Mouse (Mus musculus): Measurements from ENCODE around the gene Prcd.
A peak's percentile ranks its signal among the peaks of the same experiment; 100 is the strongest.
"Not testable (repeated sequence)": the region's sequence is repeated elsewhere in the genome, so short reads cannot be mapped to it uniquely, and the experiment has no call there.

The Prcd gene

DNA sequence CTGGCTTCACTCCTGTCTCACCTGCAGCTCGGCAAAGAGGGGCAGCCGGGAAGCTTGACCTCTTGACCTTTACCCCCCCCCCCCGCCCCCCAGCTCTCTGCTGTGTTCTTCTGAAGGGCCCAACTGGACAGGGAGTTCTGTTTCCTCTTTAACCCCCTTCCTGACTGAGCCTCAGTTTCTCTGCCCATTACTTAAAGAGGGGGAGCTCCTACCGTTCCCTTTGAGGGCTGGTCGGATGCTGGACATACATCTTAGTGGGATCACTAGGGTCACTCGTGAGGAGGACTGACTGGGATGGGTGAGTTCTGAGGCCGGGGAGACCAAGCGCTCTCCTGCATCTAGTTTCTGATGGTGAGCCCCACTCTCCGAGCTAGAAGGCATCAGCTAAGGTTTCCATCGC lies at the start of gene Prcd:
Gene Prcd, plus strand, starts transcription at position 301 of the 400 bp plus-strand sequence.
- no peak for DNase-seq

DNA sequence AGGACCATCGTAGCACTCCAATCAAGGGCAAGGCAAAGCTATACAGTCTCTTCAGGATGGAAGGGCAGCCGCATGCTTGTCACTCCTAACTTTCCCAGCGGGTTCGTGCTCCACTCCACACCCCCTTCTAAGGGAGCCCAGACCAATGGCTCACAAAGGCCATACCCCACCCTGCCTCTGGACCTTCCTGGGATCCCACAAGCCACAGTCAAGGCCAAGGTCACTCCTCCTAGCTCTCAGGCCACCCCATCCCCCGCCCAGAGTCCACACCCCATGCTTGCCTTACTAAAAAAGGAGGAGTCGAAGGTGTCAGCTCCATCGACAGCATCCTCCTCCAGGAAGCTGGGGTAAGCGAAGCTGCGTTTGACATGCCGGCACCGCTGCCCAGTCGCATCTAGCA lies 49.2 kb upstream of the Prcd start:
- DNase-seq: no peak

DNA sequence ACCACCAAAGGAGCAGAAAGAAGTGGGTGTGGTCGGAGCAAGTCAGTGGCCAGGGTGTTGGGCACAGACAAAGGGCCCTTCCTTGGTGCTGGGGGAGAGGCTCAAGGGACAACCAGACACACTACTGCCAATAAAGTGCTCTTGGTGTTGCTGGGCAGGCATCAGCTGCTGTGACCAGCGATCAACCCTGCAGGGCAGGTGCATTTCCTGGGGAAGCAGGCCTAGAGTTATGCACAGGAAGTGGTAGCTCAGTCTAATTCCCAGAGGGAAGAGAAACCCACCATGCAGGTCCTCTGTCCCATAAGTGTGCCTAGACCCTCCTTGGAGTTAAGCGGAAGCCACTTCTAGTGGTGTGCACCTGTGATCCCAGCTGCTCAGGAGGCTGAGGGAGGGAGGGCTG lies 45.6 kb upstream of the Prcd start:
- peak in 1 of 2 experiments; percentile 24 for DNase-seq

DNA sequence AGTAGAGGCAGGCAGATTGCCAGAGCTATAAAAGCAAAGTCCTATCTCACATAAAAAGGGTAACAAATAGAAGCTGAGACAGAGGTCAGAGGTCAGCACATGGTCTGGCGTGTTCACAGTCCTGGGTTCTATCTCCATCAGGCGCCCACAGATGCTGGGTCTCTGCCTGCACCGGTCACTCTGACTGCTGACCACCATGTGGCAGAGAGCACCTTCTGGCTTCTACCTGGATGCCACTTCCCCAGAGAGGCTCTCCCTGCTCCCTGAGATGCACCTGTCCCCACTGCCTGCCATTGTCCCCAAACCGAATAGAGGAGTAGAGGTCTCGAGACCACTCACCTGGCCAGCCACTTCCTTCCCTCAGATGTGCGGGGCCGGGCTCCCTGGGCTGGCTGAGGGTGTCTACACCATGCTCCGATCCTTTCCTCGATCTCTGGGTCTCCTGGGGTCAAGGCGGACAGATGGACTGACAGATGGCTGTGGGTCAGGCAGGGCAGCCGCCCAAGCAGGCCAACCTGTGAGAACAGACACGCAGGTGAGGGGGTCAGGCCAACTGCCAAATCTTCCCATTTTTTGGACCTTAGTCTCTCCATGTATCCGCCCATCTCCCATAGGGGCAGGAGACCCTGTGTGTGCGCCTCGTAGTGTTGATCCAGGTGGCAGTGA lies 43.2 kb upstream of the Prcd start:
- no peak for DNase-seq

DNA sequence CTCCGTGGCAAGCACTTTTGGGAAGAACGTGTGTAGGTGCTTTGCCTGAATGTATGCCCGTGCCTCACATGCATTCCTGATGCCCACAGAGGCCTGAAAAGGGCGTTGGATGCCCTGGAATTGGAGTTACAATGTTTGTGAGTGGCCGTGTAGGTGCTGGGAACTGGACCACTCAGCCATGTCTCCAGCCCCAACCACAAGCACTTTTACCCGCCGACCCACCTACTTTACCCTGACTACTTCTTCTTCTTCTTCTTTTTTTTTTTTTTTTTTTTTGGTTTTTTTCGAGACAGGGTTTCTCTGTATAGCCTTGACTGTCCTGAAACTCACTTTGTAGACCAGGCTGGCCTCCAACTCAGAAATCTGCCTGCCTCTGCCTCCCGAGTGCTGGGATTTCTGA lies 42.2 kb upstream of the Prcd start:
- DNase-seq: not testable (repeated sequence)

DNA sequence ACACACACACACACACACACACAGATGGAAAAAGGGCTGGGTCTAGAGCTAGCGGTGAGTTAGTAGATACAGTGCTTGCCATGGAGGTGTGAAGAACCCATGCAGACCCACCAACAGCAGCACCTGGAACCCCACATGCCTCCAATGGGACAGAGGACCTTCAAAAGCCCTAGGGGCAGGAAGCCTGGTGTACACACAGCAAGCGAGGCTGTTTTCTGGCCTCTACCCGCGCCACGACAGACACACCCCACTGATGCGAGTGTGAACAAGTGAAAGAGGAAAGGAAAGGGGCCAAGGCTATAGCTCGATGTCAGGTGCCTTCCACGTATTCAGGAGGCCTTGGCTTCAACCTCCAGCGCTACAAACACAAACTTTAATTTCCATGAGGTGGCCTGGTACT lies 41.5 kb upstream of the Prcd start:
- no peak for DNase-seq

DNA sequence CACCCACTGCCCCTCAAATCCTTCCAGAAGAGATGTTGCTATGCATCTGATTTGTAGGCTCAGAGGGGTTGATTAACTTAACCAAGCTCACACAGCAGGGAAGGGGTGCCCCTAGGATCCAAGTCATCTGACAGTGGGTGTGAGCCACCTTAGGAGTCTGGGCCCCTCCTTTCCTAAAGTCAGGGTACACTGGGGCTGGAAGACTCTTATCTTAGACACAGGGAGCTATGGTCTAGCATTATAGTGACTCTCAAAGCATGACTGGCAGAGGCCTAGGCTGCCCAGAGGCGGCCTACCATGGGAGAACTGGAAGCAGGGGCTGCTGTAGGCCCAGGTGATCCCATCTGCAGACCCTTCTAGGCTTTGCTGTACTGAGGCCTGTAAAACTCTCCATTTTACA lies 40.8 kb upstream of the Prcd start:
- no peak for DNase-seq

DNA sequence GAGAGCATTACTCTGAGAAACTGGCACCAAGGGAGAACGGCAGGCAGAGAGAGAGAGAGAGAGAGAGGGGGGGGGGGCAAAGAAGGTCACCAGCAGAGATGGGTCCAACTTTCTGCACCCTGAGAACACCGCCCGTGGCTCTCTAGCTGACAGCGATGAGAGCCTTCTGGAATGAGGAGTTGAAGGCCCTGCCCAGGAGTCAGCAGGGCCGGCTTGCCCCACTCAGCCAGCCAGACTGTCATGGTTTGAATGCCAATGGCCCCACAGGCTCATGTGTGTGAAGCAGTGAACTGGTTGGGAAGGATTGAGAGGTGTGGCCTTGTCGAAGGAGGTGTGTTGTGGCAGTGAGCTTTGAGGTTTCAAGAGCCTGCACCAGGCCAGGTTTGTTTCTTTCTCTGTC lies 40.1 kb upstream of the Prcd start:
- no peak for DNase-seq

DNA sequence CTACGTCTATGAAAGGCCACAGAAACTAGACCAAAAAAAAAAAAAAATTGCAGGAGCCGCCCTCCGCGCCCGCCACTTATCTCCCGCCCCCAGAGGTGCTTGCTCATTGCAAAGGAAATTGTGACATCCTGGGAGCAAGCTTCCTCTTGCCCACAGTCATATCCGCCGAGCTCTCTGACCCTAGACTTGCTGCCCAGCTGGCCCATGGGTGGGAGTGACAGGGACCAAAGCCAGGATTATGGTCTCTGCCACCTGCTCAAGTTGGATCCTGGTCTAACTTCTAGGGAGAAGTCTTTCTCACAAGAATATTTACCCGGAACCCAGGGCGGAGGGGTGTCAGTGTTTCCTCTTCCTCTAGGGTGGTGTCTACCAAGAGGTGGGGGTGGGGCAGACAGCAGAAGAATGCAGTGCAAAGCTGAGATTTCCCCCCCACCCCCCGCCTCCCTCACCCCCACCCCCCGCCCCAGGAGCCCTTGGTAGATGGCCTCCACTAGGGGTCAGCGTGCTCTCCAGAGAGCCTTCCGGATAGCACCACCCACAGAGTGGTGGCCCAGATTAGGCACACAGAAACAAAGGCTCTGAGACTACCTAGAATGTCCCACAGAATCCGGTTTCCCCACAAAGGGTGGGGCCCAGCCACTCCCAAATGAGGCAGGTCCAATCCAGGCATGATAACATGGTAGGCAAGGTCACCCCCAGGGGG lies 37.4 kb upstream of the Prcd start:
- peak in 1 of 2 experiments; percentile 33 for DNase-seq

DNA sequence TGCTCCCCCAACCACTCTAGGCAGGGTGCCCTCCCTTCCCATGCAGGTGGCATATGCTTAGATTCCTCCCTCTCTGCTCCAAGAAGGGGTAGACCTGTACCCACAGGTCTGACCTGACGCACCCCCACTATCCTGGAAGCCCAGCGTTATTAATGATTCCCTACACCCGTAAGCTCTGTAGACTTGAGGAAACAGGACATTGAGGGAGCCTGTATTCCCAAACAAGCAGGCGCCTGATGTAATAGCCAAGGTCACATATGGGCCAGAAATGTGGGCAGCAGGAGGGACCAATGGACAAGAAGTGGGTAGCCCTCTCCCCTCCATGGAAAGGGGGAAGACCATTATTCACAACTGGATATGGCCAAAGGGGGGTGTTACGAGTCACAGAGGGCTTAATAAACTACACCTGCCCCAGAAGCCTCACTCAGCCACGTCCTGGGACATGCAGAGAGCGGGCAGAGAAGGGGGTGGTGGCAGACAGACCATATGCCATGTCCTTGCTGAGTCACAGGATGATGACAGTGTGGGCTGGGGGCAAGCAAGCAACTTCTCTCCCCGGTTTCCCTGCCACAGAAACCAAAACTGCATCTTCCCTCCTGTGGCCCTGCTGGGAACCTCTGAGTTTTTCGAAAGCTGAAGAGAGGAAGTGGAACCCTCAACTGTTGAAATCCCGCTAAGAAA lies 36.8 kb upstream of the Prcd start:
- DNase-seq: no peak

DNA sequence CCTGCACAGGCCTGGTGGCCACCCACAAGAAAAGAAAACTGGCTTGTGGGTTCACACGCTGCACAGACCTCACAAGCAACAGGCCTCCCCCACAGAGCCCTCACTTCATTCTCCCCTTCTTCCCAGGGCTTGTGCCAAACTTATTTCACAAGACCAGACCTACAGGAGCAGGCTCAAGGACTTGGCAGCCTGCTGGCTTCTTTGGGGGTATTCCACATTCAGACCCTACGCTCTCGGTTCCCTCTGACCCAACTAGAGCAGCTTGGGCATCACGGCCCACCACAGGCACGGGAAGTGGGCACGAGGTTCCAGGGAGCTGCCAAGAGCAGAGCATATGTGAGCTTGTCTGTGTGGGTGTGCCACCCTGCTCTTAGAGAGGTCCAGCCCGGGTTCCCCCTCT lies 35.7 kb upstream of the Prcd start:
- no peak for DNase-seq

DNA sequence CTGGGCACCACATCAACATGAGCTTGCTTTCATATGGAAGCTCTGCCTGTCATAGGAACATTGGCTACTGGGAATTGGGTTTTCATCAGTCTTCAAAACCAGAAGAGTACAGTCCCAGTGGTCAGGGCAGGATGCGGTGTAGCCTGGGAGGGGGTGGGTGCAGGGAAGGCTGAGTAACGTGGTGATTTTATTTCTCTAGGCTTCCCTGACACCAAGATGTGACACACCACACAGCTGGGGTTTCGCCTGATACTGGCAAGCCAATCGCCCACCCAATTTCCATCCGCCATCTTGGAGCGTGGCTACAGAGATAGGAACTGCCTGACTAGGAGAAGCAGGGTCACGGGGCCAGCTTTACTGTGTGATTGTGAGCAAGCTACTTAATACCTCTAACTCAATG lies 34.7 kb upstream of the Prcd start:
- DNase-seq: no peak

DNA sequence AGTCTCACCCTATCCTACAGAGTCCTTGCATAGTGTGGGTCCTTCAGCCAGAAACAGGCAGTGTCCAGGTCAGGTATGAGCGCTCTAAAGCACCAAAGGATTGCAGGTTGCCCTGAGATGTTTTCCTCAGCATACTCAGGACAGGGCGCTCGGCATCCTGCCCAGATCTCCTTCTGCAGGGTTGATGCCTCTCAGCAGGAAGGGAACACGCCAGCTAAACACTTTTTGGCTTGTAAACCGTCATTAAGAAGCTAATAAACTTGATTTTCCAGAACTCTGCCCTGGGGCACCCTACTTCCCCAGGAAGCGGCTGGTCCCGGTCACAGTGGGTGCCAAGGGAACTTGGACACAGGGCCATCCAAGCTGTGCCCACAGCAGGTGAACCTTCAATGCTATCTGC lies 34.2 kb upstream of the Prcd start:
- DNase-seq: no peak

DNA sequence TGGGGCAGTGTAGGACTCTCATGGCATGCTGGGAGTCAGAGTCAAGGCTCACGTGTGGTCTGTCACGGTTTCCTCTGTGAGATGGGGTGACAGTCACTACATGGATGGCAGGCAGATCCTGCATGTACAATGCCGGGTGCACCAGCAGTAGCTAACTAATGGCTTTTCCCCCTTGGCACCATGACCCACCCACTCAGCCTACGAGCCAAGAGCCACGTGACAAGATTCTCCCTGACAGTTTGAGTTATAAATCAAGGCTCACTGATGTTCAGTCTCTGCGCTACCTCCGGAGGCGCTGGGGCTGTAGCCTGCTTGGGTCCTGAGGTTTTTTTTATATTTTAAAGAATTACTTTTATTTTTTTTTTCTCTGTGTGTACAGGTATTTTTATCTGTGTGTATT lies 33.8 kb upstream of the Prcd start:
- no peak for DNase-seq

DNA sequence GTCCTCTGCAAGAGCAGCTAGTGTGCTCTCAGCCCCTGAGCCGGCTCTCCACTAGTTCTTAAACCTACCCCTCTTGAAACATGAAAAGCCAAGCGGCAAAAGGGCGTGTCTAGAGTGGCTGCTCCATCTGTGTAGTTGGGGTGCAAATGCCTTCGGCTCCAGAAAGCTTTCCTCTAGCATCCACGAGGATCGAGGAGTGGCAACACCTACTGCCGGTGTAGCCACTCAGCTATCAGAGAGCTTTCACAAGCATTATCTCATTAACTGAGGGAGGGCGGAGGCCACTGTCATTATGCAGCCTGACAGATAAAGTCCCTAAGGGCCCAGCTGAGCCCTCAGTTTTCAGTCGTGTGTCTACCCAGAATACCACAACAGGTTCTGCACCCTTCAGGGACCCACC lies 33.3 kb upstream of the Prcd start:
- no peak for DNase-seq

DNA sequence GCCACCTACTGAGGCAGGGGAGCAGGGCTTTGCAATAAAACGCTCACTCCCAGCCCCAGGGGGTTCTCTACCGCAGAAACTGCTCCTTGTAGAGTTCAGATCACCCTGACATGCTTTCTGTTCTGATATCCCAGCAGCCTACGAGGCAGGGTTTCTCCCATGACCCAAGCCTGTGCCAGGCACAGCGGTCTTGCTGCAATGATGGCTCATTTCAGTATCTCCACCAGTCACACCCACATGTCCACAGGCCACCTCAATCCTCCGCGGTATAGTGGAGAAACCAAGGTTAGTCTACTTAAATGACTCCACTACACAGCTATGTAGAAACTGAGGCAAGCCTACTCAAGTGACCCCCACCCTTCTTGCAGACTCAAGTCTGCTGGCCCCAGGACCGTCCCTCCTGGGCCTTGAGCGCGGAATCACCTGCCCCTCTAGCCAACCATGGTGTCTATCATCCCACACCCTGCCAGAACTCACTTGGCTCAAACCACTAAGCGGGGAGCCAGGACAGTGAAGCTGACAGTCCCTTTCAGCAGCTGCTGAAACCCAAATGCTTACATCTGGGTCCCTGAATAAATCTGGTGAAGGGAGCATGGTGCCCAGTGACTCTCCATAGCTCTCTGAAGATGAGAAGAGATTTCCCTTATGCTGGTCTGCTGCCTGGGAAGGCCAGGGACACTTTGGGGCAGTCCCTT lies 32.6 kb upstream of the Prcd start:
- no peak for DNase-seq

DNA sequence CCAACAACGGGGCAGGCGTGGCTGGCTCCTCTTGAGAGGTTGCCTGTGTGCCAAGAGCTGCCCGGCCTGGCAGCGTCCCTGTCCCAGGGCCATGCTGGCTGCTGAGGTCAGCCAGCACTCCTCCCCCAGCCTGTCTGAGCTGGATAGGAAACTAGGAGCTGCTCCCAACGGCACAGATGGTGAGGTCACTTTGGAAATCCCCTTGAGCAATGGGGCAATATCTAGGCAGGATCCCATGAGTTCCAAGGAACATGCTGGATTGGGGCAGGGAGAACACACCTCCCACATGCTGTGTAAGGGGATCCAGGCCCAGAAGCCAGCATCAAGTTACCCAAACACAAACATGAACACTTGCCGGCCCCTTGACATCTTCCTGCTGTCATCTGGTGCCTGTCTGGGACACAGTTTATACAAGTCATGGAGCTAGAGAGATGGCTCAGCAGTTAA lies 32.1 kb upstream of the Prcd start:
- no peak for DNase-seq

DNA sequence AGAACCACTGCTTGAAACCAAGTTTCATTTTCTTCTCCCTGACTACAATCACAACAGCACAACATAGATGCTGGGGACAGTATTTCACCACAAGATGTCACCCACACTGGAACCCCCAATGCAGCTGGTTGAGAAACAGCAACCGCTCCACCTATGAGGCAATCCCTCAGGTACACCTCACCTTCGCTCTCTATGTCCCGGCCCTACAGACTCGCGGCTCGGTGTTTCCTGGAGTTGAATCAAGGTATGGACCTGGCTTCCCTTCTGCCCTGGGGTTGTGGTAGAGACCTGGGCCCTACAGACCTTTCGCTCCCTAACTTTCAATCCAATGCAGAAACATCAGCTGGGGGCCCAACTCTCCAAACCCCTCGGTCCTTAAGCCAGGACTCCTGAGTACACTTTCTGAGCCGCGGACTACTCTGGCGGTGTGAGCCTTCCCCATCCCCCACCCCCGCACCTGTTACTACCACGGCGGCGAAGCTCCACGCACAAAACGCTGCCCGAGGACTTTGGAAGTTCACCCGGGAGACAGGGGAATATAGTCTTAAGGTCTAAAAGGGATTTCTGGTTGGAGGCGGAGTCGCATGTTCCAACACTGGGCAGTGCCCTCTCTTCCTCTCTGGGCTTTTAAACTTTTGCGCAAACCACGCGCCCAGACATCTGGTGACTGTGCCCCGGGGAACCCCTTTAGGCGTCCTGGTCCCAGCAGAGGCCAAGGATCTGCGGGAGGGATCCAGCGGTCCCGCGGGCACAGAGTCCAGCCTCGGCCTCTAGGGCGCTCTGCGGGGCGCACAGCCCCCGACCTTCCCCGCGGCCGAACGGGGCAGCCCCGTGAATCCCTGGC lies 29.8 kb upstream of the Prcd start:
- no peak for DNase-seq

DNA sequence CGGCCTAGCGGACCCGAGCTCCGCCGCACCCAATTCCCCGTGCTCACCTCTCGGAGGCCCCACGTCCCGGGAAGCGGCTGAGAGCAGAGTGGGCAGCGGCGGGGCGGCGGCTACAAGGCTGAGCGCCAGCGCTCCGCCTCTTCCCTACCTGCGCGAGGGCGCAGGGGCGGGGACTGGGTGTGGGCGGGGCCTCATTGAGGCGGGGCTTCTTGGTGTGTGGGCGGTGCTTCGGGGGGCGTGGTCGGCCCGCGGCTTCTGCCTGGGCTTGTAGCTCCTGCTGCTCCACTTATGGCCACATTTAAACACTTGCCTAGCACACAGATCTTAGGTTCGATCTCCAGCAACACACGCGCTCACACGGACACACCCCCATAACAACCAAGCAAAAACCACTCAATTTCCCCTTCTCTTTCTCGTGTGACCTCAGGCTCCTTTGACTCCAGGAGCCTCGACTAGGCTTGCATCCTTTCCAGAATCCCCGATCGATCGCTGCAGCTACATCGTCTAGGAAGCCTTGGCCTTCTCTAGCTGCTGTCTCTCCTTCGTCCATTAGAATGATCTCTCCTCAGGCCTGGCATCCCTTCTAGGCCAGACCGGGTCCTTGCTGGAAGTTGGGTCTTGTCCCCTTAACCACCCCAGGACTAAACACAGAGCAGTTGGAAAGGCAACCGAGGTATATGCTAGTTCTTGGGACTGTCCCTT lies 29.1 kb upstream of the Prcd start:
- DNase-seq: peak; percentile 70 to 71

DNA sequence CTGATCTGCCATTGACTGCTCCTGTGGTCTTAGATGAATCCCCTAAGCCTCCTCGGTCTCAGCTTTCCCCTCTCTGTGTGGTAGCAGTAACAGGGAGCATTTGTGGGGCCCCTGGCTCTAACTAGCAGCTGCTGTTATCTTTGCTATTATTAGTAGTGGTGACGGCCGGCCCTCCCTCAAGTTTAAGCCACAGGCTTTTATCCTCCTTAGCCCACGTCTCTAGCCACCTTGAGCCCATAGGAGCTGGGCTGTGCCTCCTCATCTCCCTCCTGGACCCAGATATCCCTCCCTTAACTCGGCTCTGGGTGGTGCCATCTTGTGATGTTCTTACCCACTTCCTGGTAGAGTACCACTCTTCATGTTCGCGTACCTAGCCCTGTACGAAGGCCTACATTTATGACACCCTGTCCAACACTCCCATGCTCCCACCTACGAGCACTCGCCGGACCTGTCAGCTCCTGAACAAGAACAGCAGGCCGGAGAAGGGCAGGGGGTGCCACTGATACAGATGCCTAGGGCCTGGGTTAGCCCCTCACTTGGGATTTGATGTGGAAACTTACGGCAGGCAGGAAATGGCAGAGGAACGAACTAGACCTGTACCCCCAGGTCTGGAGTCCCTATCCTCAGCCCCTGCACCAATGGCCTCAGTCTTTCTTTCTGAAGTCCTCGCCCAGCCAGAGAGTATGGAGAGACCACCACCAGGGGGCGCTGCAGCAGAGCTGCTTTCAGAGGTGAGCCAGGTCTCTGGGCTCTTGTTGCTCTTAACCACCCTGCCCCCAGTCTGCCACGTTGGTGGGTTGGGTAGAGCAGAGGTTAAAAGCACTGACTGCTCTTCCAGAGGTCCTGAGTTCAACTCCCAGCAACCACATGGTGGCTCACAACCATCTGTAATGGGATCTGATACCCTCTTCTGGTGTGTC lies 28.0 kb upstream of the Prcd start:
- DNase-seq: no peak

All from thymus, adult 18-20 months (tissue).